Comparison of ENCODE assay signal across 12 mouse cellular contexts in the genomic region with DNA sequence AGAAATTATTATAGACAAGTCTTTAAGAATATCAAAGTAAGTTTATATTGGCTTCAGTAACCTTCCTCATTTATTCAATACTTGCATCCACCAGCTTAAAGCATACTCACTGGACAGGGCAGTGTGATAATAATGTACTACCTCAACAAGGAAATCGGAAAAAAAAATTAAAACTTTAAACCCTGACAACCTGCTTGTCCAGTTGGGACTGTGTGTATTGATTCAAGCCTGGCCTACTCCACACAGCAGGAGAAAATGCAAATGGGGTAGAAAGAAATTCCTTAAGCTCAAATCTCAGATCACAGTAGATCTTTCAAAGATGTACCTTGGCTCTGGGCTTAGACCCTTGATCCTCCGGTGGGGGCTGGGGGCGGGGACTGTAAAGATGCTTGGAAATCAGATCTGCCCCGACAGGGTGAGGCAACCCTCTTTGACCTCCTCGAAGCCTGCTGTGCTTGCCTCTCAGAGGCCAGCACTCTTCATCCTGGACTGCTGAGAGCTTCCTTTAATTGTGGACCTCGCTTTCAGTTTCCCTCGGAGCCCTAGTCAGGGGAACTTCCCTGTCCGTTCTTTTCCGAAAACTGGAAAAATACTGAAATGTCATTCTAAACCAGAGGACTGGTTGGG. TPM values are rescaled to one million over a fixed set of nuclear protein-coding genes. Genes with fewer than 3 reads are reported as not detected.
DNase-seq lines count a peak whose midpoint lies in the region; ATAC-seq and TF ChIP-seq lines count a peak whose summit lies in the region.
"Had no signal": no experiment of that assay in that cellular context is flagged by ENCODE, and none has a peak within 500 bp of the region (broad histone marks: within the 10 kb centered on the region; RNA-seq: fewer than 3 reads in every experiment).

No protein-coding gene starts in this region.

- H3K9ac ChIP-seq in lung, embryonic 15.5 days, result no peak overlapping the region
- H3K9ac ChIP-seq in intestine, postnatal 0 days (ENCODE audit: low read depth, low read length), result no peak overlapping the region
- 0 out of 2 replicates have a peak overlapping the region, but pooled peaks have one; percentile 2 for H3K9ac ChIP-seq in stomach, embryonic 16.5 days (ENCODE audit: low read length)

- TF ChIP-seq CTCF in intestine, postnatal 0 days (IDR thresholded peaks at IDR 0.05; ENCODE audit: low read depth), result no peak

- H3K4me3 ChIP-seq in heart, embryonic 10.5 days, result no peak overlapping the region
- no peak overlapping the region for H3K4me3 ChIP-seq in lung, embryonic 15.5 days
- no peak overlapping the region for H3K4me3 ChIP-seq in intestine, postnatal 0 days (ENCODE audit: low read depth, low read length)
- no peak overlapping the region for H3K4me3 ChIP-seq in stomach, embryonic 16.5 days (replicated peaks; ENCODE audit: low read length)

- H3K4me1 ChIP-seq in heart, embryonic 10.5 days, result no peaks in the 10 kb centered on the region; the same call in 1 of the 2 replicates
- H3K4me1 ChIP-seq in lung, embryonic 15.5 days, result peaks cover 14% of the 10 kb centered on the region; the same call in 1 of the 2 replicates
- H3K4me1 ChIP-seq in intestine, postnatal 0 days (replicated peaks; ENCODE audit: control insufficient read depth, insufficient read depth, low read length), result no peaks in the 10 kb centered on the region
- H3K4me1 ChIP-seq in stomach, embryonic 16.5 days (ENCODE audit: control insufficient read depth, insufficient read depth, low read length), result no peaks in the 10 kb centered on the region; the same call in 1 of the 2 replicates

- H3K4me2 ChIP-seq in lung, embryonic 15.5 days, result peak overlapping the region; percentile 25; the same call in 1 of the 2 replicates
- H3K4me2 ChIP-seq in intestine, postnatal 0 days (replicated peaks; ENCODE audit: low read depth), result peak overlapping the region; percentile 35
- H3K4me2 ChIP-seq in stomach, embryonic 16.5 days (ENCODE audit: low read depth, low read length), result peak overlapping the region; percentile 36

- H3K36me3 ChIP-seq in heart, embryonic 10.5 days, result peaks cover 3% of the 10 kb centered on the region
- H3K36me3 ChIP-seq in lung, embryonic 15.5 days, result no peaks in the 10 kb centered on the region
- H3K36me3 ChIP-seq in intestine, postnatal 0 days (ENCODE audit: control insufficient read depth, insufficient read depth), result no peaks in the 10 kb centered on the region
- H3K36me3 ChIP-seq in stomach, embryonic 16.5 days (ENCODE audit: control insufficient read depth, insufficient read depth, low read length), result no peaks in the 10 kb centered on the region

- H3K27me3 ChIP-seq in heart, embryonic 10.5 days (ENCODE audit: insufficient read depth, poor library complexity, severe bottlenecking), result no peaks in the 10 kb centered on the region
- no peaks in the 10 kb centered on the region for H3K27me3 ChIP-seq in lung, embryonic 15.5 days
- H3K27me3 ChIP-seq in intestine, postnatal 0 days (replicated peaks; ENCODE audit: control insufficient read depth, insufficient read depth, low read length), result no peaks in the 10 kb centered on the region
- no peaks in the 10 kb centered on the region for H3K27me3 ChIP-seq in stomach, embryonic 16.5 days (ENCODE audit: control insufficient read depth, insufficient read depth, low read length)

- no peaks in the 10 kb centered on the region for H3K9me3 ChIP-seq in heart, embryonic 10.5 days
- H3K9me3 ChIP-seq in lung, embryonic 15.5 days, result no peaks in the 10 kb centered on the region
- no peaks in the 10 kb centered on the region for H3K9me3 ChIP-seq in intestine, postnatal 0 days (ENCODE audit: control insufficient read depth)
- H3K9me3 ChIP-seq in stomach, embryonic 16.5 days (replicated peaks; ENCODE audit: control insufficient read depth, low read length), result no peaks in the 10 kb centered on the region

- DNase-seq in heart, adult 11 months, result peak; percentile 95
- no peak for DNase-seq in heart, embryonic 10.5 days (ENCODE audit: low spot score)
- DNase-seq in lung, postnatal 10 days, result no peak
- no peak for DNase-seq in frontal cortex, postnatal 25 days (ENCODE audit: low spot score in 2 of 2)
- DNase-seq in cerebellum, postnatal 10 days, result no peak
- DNase-seq: adrenal gland, postnatal 36 days; cerebellum, adult 8-10 months; gastrocnemius, postnatal 25 days; thymus, postnatal 25 days had no signal

- H3K27ac ChIP-seq in heart, embryonic 10.5 days, result no peak overlapping the region
- peak overlapping the region; percentile 67 for H3K27ac ChIP-seq in lung, embryonic 15.5 days
- H3K27ac ChIP-seq in intestine, postnatal 0 days (ENCODE audit: low read depth, low read length), result no peak overlapping the region
- peak overlapping the region; percentile 87 for H3K27ac ChIP-seq in stomach, embryonic 16.5 days (ENCODE audit: low read length)

- no peak; the same call in 1 of the 2 replicates for ATAC-seq in lung, embryonic 15.5 days (ENCODE audit: borderline replicate concordance, extremely low read depth, low FRiP score, low TSS enrichment)
- no peak for ATAC-seq in intestine, postnatal 0 days
- ATAC-seq in stomach, embryonic 16.5 days (ENCODE audit: insufficient read depth, low FRiP score), result peak; percentile 80; the same call in 1 of the 2 replicates

- 21% methylated on average over 9 of the region's 9 CpGs for WGBS in heart, embryonic 10.5 days
- WGBS in lung, embryonic 15.5 days, result 26% methylated on average over 9 of the region's 9 CpGs
- 23% methylated on average over 9 of the region's 9 CpGs for WGBS in intestine, postnatal 0 days
- 23% methylated on average over 9 of the region's 9 CpGs for WGBS in stomach, embryonic 16.5 days

RNA-seq across cellular contexts. Expression of gene Mecom, which starts 49.5 kb away (rescaled TPM):
- polyA plus RNA-seq in heart, embryonic 10.5 days (2016; fragmentation: Nextera tagmentation; extraction: Ambion mirVana), result 28.4 and 40.3 TPM in 2 replicates
- polyA plus RNA-seq in lung, embryonic 15.5 days (2015; fragmentation: Nextera tagmentation; extraction: Ambion mirVana), result 65.4 and 68.8 TPM in 2 replicates
- polyA plus RNA-seq in intestine, postnatal 0 days (2015; fragmentation: Nextera tagmentation; extraction: Ambion mirVana), result 7.7 and 9.4 TPM in 2 replicates
- 57.4 and 64.1 TPM in 2 replicates for polyA plus RNA-seq in stomach, embryonic 16.5 days (2015; fragmentation: Nextera tagmentation; extraction: Ambion mirVana)

Comparison
In these comparisons a context has a peak if more than half of its experiments do, and no peak if none do; other contexts are left out.
1. H3K27ac ChIP-seq: peak in lung, embryonic 15.5 days (single experiment) and stomach, embryonic 16.5 days (single experiment); none in heart, embryonic 10.5 days (single experiment) and intestine, postnatal 0 days (single experiment).
2. Peak in every context shown above with its lines, with median percentiles within 50 percentile points of each other: H3K4me2 ChIP-seq.